Mouse (Mus musculus) urinary bladder, adult 18-20 months (tissue): ENCODE results near the gene Rit1.
A peak's percentile ranks its signal among the peaks of the same experiment; 100 is the strongest.
"Not testable (repeated sequence)": the region's sequence is repeated elsewhere in the genome, so short reads cannot be mapped to it uniquely, and the experiment has no call there.

Experiments
- DNase-seq, 2 experiments: peaks; one replicate each; pipeline ENCODE4 v3.0.0; 2022; ENCODE audit warnings: low spot score in 2 of 2, mixed read lengths in 2 of 2

Rit1 gene

DNA sequence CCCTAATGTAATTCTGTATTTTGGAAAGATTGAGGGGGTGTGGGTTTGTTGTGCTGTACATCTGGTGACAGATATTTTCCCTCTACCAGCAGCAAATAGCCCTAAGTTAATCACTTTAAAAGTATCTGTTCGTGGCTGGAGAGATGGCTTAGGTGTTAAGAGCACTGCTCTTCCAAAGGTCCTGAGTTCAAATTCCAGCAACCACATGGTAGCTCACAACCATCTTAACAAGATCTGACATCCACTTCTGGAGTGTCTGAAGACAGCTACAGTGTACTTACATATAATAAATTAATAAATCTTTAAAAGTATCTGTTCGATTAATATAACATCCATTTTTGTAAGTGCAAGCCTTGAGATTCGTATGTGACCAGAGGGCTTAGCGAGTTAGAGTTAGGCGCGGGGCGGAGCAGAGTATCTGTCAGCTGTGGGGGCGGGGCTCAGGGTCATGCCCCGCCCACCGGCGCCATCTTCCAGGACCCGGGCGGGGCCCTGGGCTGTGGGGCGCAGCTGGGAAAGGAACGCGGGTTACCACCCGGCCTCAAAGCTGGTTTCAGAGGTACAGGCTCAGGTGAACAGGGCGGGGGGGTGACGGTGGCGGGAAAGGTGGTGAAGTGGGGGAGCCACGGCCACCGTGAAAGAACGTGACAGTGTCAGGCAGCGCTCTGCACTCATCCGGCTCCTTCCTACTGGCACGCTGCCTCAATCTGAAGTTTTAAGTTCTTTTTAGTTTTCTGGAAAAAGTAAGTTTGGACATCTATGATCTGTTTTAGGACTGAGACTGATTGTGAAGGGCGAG is at the start of gene Rit1:
Rit1 (plus strand) TSS at position 440 of the 799 bp plus-strand sequence.
- DNase-seq: peak; percentile 75 to 78

DNA sequence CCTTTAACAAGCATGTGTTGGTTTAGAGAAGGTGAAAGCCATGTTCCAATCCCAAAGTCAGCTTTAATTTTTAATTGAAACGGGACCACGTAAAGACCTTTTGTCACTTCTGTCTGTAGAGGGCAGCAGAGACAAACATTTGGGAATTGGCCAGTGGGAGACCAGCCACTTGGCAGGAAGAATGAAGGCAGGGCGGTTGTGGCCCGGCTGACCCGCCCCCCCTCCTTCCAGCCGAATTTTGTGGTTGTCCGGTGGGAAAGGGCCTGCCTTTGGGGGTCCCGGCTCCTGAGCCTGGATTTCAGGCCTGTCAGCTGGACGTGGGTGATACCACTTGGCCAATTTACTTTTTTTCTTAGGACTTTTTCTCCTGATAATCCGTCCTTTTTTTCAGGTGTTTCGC is 39.2 kb upstream of the Rit1 start:
- DNase-seq: peak; percentile 25 to 57

DNA sequence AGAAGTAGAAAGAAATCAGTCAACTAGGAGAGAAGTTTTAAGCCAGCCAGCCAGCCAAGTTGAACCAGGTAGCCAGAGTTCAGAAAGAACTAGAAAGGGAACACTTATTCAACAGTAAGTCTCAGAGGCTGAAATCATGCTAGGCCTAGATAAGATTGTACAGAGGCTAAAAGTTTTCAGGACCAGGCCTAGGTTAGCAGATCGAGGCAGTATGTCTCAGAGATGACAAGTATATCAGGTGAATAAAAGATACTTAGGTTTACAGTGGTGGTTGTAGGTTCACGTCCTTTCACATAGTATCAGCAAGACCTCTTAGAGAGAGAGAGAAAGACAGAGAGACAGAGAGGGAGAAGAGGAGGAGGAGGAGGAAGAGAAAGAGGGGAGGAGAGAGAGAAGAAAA is 32.8 kb upstream of the Rit1 start:
- no peak for DNase-seq

DNA sequence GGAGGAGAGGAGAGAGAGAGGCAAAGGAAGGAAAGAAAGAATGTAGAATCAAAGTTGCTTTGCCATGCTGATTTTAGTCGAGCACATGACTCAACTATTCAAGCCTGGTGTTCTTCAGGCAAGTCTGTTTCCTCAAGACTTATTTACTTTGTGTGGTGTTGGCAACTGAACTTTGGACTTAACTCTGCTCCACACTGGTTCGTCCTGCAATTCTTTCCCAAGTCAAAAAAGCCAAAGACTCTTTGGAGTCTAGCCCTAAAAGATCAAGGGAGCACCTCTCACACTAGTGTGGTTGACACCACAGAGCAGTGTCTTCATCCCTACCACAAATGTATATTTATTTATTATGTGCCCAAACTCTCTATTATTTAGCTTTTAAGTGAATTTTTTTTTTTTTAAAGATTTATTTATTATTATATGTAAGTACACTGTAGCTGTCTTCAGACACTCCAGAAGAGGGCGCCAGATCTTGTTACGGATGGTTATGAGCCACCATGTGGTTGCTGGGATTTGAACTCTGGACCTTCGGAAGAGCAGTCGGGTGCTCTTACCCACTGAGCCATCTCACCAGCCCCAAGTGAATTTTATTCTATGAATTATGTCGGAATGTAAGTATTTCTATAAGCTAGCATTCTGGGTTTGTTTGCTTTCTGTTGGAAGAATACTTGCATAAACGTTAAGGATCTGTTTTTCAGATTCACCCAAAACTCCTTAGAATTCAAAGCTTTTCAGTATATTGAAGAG is 32.2 kb upstream of the Rit1 start:
- no peak for DNase-seq

DNA sequence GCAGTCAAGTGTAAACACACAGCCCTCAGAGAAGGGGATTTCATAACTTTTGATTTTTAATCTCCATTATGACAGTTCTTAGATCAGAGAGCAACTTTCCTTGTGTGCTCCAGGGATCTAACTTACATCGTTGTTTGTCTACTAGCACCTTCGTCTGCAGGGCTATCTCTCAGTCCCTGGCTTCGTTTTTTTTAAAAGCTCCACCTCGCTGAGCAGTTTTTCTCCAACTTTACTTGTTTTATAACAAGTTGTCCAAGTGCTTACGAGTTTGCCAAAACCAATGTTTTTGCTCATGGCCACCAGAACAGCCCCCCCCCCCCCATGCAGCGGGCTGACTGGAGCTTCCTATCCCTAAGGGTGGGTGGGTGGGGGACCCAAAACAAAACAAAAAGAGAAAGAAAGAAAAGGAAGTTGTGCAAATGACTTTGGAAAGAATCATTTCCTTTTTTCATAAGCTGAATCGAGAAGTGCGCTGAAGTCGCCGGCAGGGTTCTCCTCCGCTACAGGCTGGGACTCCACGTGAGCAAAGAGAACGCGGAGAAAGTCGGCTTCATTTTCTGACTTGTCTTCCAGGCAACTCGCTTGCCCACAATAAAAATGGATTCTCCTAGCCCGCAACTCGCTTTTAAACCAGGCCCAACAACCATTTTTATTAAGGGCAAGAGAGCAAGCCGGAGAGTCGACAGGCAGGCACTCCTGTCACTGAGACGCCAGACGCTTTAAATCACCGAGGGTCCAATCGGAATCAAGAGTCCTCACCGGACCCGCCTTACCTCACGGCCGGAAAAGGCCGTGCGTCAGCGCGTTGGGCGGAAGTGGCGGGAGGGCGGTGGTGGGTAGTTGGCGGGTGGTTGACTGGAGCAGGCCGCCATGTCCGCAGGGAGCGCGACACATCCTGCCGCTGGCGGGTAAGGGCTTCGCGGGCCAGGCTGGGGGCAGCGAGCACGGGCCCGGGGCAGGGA is 31.4 kb upstream of the Rit1 start, which contains the start of gene Khdc4:
Khdc4 (plus strand) TSS at position 824 of the 962 bp plus-strand sequence.
- DNase-seq: peak; percentile 95 to 97

DNA sequence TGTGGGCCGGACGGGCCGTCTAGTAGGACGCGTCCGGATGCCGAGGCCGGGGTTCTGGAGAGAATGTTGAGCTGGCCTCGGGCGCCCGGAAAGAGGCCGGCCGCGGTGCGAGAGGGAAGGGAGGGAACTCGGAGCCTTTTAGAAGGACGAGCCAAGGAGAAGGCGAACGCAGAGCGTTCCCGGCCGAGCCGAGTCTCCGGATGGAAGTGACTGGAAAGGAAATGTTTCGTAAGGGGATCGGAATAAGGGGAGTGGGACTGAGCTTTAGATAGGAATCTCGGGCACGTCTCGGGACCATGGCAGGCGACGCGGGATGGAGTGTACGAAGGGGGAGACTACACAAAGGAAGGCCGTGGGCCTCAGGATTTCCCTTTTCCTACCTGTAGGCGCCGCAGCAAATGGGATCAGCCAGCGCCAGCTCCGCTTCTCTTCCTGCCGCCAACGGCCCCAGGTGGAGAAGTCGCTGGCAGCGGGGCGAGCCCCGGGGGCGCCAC is 30.6 kb upstream of the Rit1 start:
- no peak for DNase-seq

DNA sequence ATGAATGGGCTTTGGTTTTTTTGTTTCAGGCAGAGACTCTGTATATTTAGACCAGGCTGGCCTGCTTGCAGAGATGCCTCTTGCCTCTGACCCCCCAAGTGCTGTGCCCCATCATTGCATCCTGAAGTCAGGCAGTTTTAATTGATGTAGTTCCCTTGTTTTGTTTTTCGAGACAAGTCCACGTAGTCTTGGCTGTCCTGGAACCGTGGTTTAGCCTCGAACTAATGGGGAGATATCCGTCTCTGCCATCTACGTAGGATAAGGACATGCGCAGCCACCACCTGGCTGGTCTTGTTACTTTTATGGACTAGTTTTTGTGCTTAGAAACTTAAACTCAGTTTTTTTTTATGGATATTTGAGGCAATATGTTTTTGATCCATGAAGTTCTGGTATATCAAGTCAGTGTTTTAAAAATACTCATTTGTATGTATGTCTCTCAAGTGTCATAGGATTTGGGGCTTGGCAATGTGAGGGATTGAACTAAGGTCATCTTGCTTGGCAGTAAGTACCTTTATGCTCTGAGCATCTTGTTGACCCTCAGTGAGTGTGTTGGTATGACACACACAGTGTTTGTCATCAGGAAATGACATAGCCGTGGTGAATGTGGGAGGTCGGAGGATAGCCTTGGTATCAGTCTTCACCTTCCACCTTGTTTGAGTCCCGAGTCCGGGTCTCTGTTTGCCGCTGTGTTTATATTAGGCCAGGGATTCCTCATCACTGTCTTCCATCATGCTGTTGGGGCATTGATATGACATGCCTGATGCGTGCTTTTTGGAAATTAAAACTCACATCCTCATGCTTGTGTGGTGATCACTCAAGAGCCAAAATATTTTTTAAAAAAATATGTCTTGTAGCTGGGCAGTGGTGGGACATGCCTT is 29.7 kb upstream of the Rit1 start:
- DNase-seq: no peak

DNA sequence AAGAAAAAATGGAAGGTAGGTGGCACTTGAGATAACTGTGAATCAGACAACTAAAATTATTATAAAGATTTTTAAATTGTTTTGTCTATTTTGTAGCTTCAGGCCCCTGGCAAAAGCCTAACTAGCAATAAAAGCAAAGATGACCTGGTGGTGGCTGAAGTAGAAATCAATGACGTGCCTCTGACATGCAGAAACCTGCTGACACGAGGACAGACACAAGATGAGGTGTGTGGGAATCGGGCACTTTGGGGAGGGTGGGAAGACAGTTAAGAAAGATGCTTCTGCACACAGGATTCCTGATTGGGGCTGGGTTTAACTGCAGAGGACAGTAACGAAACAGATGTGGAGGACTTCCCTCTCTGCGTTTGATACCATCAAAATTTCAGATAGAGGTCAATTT is 27.6 kb upstream of the Rit1 start:
- no peak for DNase-seq

DNA sequence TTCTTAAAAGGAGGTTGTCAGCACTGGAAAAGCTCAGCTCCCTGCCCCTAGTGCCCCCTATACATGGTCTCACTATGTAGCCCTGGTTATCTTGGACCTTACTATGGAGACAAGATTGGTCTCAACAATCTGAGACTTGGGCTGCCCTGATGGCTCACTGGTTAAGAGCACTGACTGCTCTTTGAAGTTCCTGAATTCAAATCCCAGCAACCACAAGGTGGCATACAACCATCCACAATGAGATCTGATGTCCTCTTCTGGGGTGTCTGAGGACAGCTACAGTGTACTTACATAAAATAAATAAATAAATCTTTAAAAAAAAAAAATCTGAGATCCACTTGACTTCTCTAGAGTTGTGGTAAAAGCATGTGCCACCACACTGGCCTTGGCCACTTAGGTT is 21.1 kb upstream of the Rit1 start:
- no peak for DNase-seq

DNA sequence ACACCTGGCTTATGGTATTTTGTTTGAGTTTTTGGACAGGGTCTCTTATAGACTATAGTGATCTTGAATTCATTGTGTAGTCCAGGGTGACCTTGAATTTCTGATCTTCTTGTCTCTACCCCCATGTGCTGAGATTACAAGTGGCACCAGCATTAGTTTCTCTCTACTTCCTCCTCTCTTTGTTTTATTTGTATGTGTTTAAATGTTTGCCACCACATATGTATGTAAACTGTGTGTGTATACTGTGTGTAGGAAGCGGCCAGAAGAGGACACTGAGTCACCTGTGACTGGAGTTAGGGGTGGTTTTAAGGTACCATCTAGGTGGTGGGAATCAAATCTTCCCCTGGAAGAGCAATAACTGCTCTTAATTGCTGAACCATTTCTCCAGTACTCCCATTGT is 18.6 kb upstream of the Rit1 start:
- no peak for DNase-seq

DNA sequence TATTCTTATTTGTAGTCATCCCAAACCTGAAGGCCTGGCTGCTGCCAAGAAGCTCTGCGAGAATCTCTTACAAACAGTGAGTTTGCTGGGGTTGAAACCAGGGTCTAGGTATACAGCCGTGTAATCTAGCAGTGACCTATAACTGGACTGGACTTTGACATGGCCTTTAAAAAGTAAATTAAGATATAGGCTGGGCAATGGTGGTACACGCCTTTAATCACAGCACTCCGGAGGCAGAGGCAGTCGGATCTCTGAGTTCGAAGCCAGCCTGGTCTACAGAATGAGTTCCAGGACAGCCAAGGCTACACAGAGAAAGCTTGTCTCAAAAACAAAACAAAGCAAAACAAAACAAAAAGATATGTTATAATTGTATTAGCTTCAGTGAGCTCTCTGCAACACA is 17.8 kb upstream of the Rit1 start:
- DNase-seq: no peak

DNA sequence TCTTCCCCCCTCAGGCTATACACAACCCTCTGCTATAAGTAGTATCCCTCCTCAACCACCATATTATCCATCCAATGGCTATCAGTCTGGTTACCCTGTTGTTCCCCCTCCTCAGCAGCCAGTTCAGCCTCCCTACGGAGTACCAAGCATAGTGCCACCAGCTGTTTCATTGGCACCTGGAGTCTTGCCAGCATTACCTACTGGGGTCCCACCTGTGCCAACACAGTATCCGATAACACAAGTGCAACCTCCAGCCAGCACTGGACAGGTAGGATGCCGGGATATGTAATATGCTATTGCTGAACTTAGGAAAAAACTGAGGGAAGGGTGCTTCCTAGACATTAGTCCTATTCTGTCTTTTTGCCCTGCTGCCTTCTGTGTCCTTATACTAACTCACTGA is 16.4 kb upstream of the Rit1 start:
- DNase-seq: no peak

DNA sequence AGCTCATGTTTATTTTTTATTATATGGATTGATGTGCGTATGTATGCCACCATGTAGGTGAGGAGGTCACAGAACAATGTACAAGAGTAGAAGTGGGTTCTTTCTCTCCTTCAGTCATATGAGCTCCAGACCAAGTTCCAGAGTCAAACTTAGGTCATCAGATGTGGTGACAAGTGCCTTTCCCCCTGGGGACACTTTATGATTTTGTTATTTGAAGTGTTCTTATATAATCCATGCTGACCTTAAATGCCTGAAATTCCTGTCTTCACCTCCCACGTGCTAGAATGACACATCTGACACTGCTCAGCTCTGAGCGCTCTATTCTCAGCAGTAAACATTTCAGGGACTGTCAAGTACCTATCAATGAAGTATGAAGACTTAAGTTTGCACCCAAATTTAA is 15.4 kb upstream of the Rit1 start:
- no peak for DNase-seq

DNA sequence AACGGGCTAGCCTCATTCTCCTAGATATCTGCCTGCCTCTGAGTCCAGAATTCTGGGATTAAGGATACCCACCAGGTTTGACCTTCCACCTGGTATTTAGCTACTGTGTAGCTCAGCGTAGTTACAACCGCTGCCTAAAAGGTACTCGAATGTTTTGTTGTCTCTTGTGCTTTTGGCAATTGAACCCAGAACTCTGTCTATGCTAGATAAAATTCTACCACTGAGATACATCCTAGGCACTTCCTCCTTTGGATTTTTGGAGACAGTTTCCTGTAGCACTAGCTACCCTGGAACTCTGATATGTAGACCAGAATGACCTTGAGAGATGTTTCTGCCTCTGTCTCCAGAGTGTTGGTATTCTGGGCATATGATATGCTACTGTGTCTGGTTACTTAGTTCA is 2.9 kb upstream of the Rit1 start:
- DNase-seq: no peak

DNA sequence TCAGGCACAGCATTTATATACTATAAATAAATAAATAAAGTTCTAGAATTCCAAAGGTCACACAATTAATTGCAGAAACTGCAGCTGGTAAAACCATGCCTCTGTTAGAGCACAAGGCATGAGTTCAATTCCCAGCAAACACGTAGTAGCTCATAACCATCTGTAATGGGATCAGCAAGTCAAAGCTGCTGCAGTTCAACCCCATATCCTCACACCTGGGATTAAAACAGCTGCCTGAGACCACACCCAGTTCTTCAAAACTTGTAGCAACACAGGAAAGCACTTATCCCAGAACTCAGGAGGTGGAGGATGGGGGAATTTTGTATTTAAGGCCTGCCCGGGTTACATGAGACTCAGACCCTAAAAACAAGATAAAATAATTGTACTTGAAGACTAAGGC is 1.9 kb upstream of the Rit1 start:
- DNase-seq: no peak

DNA sequence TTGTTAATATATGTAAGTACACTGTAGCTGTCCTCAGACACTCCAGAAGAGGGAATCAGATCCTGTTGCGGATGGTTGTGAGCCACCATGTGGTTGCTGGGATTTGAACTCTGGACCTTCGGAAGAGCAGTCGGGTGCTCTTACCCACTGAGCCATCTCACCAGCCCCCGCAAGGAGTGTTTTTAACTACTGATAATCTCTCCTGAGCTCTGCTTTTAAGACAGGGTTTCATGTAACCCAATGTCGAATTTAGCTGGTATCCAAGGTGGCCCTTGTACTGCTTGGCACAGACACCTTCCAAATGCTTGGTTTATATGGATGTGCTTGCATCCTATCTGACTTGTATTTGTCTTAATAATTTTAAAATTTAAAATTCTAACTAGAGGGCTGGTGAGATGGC is 922 bp upstream of the Rit1 start:
- DNase-seq: not testable (repeated sequence)

DNA sequence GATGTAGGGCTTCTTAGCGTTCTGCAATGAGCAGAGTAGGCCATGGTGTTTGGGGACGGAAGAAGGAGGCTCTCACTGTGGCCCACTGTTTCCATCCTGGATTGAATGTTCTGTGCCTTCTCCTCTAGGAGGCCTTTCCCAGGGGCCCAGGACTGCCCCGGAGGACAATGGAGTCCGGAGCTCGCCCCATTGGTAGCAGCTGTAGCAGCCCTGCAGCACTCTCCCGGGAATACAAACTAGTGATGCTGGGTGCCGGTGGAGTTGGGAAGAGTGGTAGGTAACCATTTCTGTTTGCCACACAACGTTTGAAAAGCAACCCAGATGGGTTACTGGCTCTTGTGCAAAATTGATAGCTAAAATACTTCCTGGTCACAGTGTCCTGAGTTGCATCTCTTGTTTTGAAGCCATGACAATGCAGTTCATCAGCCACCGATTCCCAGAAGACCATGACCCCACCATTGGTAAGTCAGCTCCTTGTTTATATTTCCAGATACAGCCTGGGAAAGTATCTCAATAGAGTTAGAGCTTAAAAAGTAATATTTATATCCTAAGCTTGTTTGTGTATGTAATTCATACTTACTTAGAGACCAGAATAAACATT is 660 bp downstream of the Rit1 start:
- peak in 1 of 2 experiments; percentile 40 for DNase-seq

DNA sequence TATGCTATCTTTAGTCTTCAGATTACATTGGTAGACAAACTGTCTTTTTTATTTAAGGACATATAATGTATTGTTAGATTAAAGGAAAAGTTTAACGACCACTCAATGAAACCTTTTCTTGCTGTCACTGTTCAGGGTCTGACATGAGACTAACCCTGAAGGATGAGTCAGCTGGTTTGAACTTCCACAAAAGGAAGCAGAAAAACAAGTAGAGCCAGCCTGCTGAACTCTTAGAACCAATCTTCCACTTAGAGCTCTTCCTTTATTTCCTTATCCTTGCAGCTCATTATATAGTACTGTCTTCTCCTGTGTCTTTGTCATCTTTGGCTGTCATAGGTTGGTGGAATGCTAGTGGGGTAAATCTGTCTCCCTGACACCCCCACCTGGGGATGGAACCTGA is 1.2 kb downstream of the Rit1 start:
- no peak for DNase-seq

DNA sequence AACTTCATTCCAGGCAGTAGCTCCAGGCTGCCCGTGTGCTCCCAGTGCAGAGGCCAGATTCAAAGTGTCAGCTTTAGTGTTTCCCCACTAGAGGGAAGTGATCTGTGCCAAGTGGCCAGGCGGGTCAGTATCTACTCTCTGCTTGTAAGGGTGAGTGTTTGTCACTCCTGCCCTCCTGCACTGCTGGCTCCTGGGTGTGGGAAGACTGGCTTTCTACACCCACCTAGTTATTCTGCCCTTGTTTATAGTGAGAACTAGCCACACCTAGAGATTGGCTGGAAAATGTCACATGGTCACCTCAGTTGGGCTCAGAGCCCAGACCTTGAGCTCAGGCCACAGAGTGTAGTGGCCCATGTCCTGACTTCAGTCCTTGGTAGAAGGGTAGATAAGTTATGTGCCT is 2.5 kb downstream of the Rit1 start:
- peak in 1 of 2 experiments; percentile 16 for DNase-seq

DNA sequence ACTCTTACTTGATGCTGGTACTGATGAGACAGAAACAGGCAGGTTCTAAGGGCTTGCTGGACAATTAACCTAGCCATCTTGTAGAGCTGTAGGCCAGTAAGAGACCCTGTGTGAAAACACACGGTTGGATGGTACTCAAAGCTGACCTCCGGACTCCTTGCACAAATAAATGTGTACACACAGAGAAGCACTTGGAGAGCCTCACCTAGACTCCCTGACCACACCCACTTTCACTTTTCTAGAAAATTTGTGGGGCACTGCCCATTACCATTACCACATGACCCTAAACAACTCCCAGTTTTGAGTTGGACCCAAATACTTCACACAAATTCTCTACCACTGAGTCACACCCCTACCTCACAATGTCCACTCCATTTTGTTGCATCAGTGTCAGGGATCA is 19.9 kb downstream of the Rit1 start:
- DNase-seq: no peak
